Mouse (Mus musculus): ENCODE results near the gene Tex46. TPM values are rescaled to one million over a fixed set of nuclear protein-coding genes. Genes with fewer than 3 reads are reported as not detected.

Gene Tex46
- not detected in 2 replicates for polyA plus RNA-seq (2012)

GRCm38 (mm10) chr4:136610387-136610856 is at the start of gene Tex46:
Gene Tex46 (plus strand): TSS chr4:136610437.

DNA sequence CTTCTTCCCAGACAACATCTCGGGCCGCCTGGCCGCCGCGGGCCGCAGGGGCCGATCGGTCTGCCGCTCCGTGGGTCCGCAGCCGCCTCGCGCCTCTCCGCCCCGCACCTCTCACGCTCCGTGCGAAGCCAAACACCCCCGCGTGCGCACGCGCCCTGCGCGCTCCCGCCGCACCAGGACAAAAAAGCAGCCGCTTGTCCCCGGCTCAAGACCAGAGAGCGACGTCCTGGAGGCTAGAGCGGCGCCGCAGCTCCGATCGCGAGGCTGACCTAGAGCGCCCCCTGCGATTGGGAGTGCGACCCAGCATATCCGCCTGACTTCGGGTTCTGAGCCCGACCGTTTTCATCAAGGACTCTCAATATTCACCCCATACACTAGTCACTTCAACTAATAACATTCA is 7.7 kb upstream of the Tex46 start, which contains the start of gene Kdm1a:
TSS of gene Kdm1a (minus strand) at position 156 of the 400 bp plus-strand sequence.

GRCm38 (mm10) chr4:136622388-136622787 is 12.2 kb downstream of the Tex46 start, which contains the start of gene Lactbl1:
Gene Lactbl1 (plus strand): TSS chr4:136622621.

Other genes with a start within 250 kb of the Tex46 start
- gene Htr1d, start 186.9 kb upstream of the Tex46 start, polyA plus RNA-seq (2012), result not detected in 2 replicates
- gene 6030445D17Rik, start 148.2 kb upstream of the Tex46 start, polyA plus RNA-seq (2012), result 0.08 TPM in 1 of 2 replicates, not detected in the other
- gene Luzp1, start 140.7 kb upstream of the Tex46 start, polyA plus RNA-seq (2012), result 1.6 and 2.2 TPM in 2 replicates
- gene Kdm1a, start 7.7 kb upstream of the Tex46 start, polyA plus RNA-seq (2012), result 18.9 and 22.0 TPM in 2 replicates
- 0.20 and 0.31 TPM in 2 replicates for gene Lactbl1, start 12.2 kb downstream of the Tex46 start, polyA plus RNA-seq (2012)
- 1.3 and 2.9 TPM in 2 replicates for gene Ephb2, start 225.6 kb downstream of the Tex46 start, polyA plus RNA-seq (2012)